Mouse (Mus musculus) MEL (cell line): ENCODE measurements at regions not wholly inside any gene's neighbourhood (a gene's known extent, or its start where the extent isn't known, plus 50 kb on each side); places are given as distances from the start of the nearest gene placed in this dataset.
"Not testable (repeated sequence)": the region's sequence is repeated elsewhere in the genome, so short reads cannot be mapped to it uniquely, and the experiment has no call there.

Experiments
- DNase-seq: peaks from one replicate; pipeline ENCODE4 v3.0.0; 2011; ENCODE audit warnings: low read depth, low spot score
- H3K27ac ChIP-seq: 2 replicates; pipeline ENCODE4 v1.5.1; 2012; ENCODE audit warnings: low read depth, mild to moderate bottlenecking, control low read depth, low read length, moderate library complexity; ENCODE audit not compliant: control insufficient read depth
- H3K27me3 ChIP-seq, 2 experiments: fragments of 150-350 bp in 1 of 2; sonication (generic) in 1 of 2; 2 replicates each; pipeline ENCODE4 v1.6.1; 2012; ENCODE audit warnings: low read length in 2 of 2, mild to moderate bottlenecking in 2 of 2, improper control_type of control experiment in 1 of 2, moderate library complexity in 1 of 2; ENCODE audit not compliant: insufficient read depth in 2 of 2, control insufficient read depth in 1 of 2
- H3K36me3 ChIP-seq, 2 experiments: 2 replicates each; pipeline ENCODE4 v1.6.1; 2012 to 2014; ENCODE audit warnings: low read length in 2 of 2, improper control_type of control experiment in 1 of 2, inconsistent platforms in 1 of 2, mild to moderate bottlenecking in 1 of 2; ENCODE audit not compliant: insufficient read depth in 2 of 2, control insufficient read depth in 1 of 2
- H3K4me1 ChIP-seq, 2 experiments: fragments of 150-350 bp in 1 of 2; sonication (generic) in 1 of 2; 2 replicates each; pipeline ENCODE4 v1.6.1; 2012; ENCODE audit warnings: low read length in 2 of 2, improper control_type of control experiment in 1 of 2, mild to moderate bottlenecking in 1 of 2; ENCODE audit not compliant: insufficient read depth in 2 of 2, control insufficient read depth in 1 of 2
- H3K4me3 ChIP-seq, 2 experiments: fragments of 150-350 bp in 1 of 2; sonication (generic) in 1 of 2; 2 replicates each; pipeline ENCODE4 v1.5.1; 2012; ENCODE audit warnings: low read depth in 2 of 2, low read length in 2 of 2, mild to moderate bottlenecking in 2 of 2, moderate library complexity in 2 of 2, control low read depth in 1 of 2, improper control_type of control experiment in 1 of 2; ENCODE audit not compliant: control insufficient read depth in 1 of 2, insufficient read depth in 1 of 2
- H3K79me2 ChIP-seq: 2 replicates; pipeline ENCODE4 v1.6.1; 2012; ENCODE audit warnings: mild to moderate bottlenecking, low read length, moderate library complexity; ENCODE audit not compliant: control insufficient read depth, poor library complexity, insufficient read depth
- H3K9ac ChIP-seq: 2 replicates; pipeline ENCODE4 v1.6.1; 2012; ENCODE audit warnings: low read depth, mild to moderate bottlenecking, control low read depth, low read length, moderate library complexity; ENCODE audit not compliant: control insufficient read depth, poor library complexity, severe bottlenecking
- H3K9me3 ChIP-seq: fragments of 150-350 bp; sonication (generic); replicated peaks from 2 replicates; pipeline ENCODE4 v1.6.1; 2012; ENCODE audit warnings: mild to moderate bottlenecking, low read length, improper control_type of control experiment, moderate library complexity; ENCODE audit not compliant: insufficient read depth
- BHLHE40 ChIP-seq: IDR thresholded peaks from 2 replicates; pipeline ENCODE4 v1.6.1; 2012; ENCODE audit warnings: low read depth, mild to moderate bottlenecking, inconsistent platforms, low read length, improper control_type of control experiment, borderline replicate concordance
- CTCF ChIP-seq, 3 experiments: IDR thresholded peaks in 2 of 3; conservative IDR thresholded peaks in 1 of 3; 2 replicates each; pipeline ENCODE4 v1.5.1; 2011 to 2012; ENCODE audit warnings: low read length in 3 of 3, low read depth in 2 of 3, mild to moderate bottlenecking in 2 of 3, improper control_type of control experiment in 1 of 3, inconsistent platforms in 1 of 3, mixed read lengths in 1 of 3, moderate library complexity in 1 of 3; ENCODE audit not compliant: control insufficient read depth in 1 of 3, insufficient read depth in 1 of 3, poor library complexity in 1 of 3, severe bottlenecking in 1 of 3
- ELF1 ChIP-seq: IDR thresholded peaks from 2 replicates; pipeline ENCODE4 v1.6.1; 2014; ENCODE audit warnings: low read depth, mild to moderate bottlenecking, inconsistent platforms, low read length, improper control_type of control experiment, moderate library complexity
- ETS1 ChIP-seq: IDR thresholded peaks from 2 replicates; pipeline ENCODE4 v1.6.1; 2012; ENCODE audit warnings: low read depth, mild to moderate bottlenecking, inconsistent platforms, low read length, improper control_type of control experiment, moderate library complexity
- GABPA ChIP-seq: IDR thresholded peaks from 2 replicates; pipeline ENCODE4 v1.6.1; 2012; ENCODE audit warnings: low read depth, mild to moderate bottlenecking, inconsistent platforms, low read length, improper control_type of control experiment, moderate library complexity
- GATA1 ChIP-seq: IDR thresholded peaks from 2 replicates; pipeline ENCODE4 v1.6.1; 2011; ENCODE audit warnings: low read depth, low read length, improper control_type of control experiment
- MAFK ChIP-seq: IDR thresholded peaks from 2 replicates; pipeline ENCODE4 v1.6.1; 2011; ENCODE audit warnings: low read depth, mild to moderate bottlenecking, low read length, improper control_type of control experiment, borderline replicate concordance
- MAZ ChIP-seq: IDR thresholded peaks from 2 replicates; pipeline ENCODE4 v1.6.1; 2012; ENCODE audit warnings: low read depth, mild to moderate bottlenecking, inconsistent platforms, low read length, improper control_type of control experiment
- MEF2A ChIP-seq: IDR thresholded peaks from 2 replicates; pipeline ENCODE4 v1.6.1; 2014; ENCODE audit warnings: low read depth, mild to moderate bottlenecking, inconsistent platforms, low read length, improper control_type of control experiment; ENCODE audit not compliant: poor library complexity, insufficient replicate concordance, severe bottlenecking; ENCODE audit errors: extremely low read depth
- MYB ChIP-seq: IDR thresholded peaks from 2 replicates; pipeline ENCODE4 v1.6.1; 2011; ENCODE audit warnings: mild to moderate bottlenecking, low read depth, low read length, improper control_type of control experiment
- POLR2AphosphoS5 ChIP-seq: IDR thresholded peaks from 2 replicates; pipeline ENCODE4 v1.6.1; 2012; ENCODE audit warnings: low read depth, borderline replicate concordance, mild to moderate bottlenecking, inconsistent platforms, low read length, moderate library complexity, mixed read lengths
- USF1 ChIP-seq: IDR thresholded peaks from 2 replicates; pipeline ENCODE4 v1.6.1; 2014; ENCODE audit warnings: low read depth, mild to moderate bottlenecking, inconsistent platforms, low read length, improper control_type of control experiment, moderate library complexity
- USF2 ChIP-seq, 2 experiments: IDR thresholded peaks; 2 replicates each; pipeline ENCODE4 v1.6.1; 2011 to 2012; ENCODE audit warnings: improper control_type of control experiment in 2 of 2, low read length in 2 of 2, borderline replicate concordance in 1 of 2, inconsistent platforms in 1 of 2, low read depth in 1 of 2, mild to moderate bottlenecking in 1 of 2; ENCODE audit not compliant: insufficient read depth in 1 of 2
- ZC3H11A ChIP-seq: IDR thresholded peaks from 2 replicates; pipeline ENCODE4 v1.6.1; 2012; ENCODE audit warnings: low read depth, mild to moderate bottlenecking, inconsistent platforms, low read length, improper control_type of control experiment
- ZKSCAN1 ChIP-seq: IDR thresholded peaks from 2 replicates; pipeline ENCODE4 v1.6.1; 2012; ENCODE audit warnings: low read depth, mild to moderate bottlenecking, inconsistent platforms, low read length, improper control_type of control experiment, moderate library complexity
- ZNF384 ChIP-seq: IDR thresholded peaks from 2 replicates; pipeline ENCODE4 v1.6.1; 2012; ENCODE audit warnings: low read depth, mild to moderate bottlenecking, inconsistent platforms, low read length, improper control_type of control experiment

DNA sequence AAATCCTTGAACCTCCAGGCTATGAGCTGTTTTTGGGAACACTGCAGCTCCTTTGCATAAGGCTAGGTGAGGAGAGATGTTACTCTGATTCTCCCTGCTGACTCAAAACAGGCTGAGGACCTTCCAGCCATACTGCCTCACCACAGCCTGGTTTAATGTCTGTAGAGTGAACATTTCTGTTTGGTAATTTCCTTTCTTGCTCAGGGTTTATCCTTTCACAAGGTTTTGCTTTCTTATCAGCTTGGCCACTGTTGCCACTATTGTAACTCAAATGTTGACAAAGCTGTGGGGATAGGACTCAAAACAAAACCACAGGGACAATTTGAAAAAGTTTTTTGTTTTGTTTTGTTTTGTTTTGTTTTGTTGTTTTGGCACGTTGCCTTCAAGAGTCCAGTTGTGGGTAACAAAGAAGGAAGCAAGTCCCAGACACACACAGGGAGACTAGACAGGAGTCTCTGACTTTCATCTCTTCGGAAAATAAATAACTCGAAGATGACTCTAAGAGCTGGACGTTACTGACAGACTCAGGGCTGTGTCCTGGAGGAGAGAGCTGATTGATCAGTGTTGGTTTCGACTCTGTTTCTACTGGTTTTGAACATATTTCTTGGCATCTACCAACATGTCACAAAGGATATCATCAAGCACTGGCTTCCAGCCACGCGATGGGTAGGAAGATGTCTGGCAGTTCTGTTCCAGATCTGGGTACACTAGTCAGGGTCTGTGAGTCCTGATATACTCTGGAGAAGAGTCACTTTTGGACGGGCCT lies 268.9 kb upstream of the Arglu1 start:
- no peaks in the 10 kb centered on the region for H3K27me3 ChIP-seq
- DNase-seq, result no peak
- no peak overlapping the region for H3K4me3 ChIP-seq
- H3K36me3 ChIP-seq, result no peaks in the 10 kb centered on the region
- no peaks in the 10 kb centered on the region for H3K79me2 ChIP-seq
- H3K9me3 ChIP-seq, result no peaks in the 10 kb centered on the region
- no peak for TF ChIP-seq MAFK
- no peak overlapping the region for H3K27ac ChIP-seq
- H3K4me1 ChIP-seq, result no peaks in the 10 kb centered on the region
- H3K9ac ChIP-seq, result no peak overlapping the region

DNA sequence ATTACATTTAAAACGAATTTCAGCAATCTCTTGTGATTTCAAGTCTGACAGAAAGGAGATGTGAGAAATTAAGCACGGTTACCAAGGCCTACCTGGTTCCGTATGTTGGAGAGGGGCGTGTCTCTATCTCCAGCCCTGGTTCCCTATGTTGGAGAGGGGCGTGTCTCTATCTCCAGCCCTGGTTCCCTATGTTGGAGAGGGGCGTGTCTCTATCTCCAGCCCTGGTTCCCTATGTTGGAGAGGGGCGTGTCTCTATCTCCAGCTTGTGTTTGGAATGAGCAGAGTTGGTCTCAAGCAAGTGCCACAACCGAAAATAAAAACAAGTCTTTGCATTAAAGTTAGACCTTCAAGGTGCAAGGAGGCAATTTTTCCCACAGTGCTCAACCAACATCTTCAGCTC lies 267.8 kb upstream of the Arglu1 start:
- not testable (repeated sequence) for H3K79me2 ChIP-seq, H3K27me3 ChIP-seq, H3K9ac ChIP-seq, H3K4me3 ChIP-seq, DNase-seq, H3K4me1 ChIP-seq, H3K27ac ChIP-seq, H3K36me3 ChIP-seq, H3K9me3 ChIP-seq

DNA sequence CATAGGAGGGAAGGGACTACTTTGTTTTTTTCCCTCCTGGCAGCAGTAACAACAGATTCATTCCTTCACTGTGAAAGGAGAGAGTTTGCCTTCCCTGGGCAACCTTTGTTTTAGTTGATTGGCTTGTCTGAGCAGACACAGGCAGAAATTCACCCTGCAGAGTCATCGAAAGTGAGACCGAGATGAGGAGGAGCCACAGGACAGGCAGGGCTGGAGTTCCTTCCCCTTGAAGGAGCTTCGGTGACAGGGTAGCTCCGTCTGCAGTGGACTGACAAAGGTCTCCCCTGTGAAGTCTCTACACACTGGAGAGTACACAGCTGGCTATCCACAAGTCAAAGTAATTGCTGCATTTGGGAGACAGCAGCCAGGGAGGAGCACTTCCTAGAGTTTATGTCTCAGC lies 261.9 kb upstream of the Arglu1 start:
- Histone ChIP-seq H3K9me3 (no peaks in the 10 kb centered on the region), H3K4me1 (no peaks in the 10 kb centered on the region), H3K36me3 (no peaks in the 10 kb centered on the region), H3K79me2 (no peaks in the 10 kb centered on the region), H3K27me3 (no peaks in the 10 kb centered on the region), H3K4me3 (no peak overlapping the region), H3K9ac (no peak overlapping the region), H3K27ac (no peak overlapping the region)
- no peak for DNase-seq
- TF ChIP-seq ZNF384 (no peak), MEF2A (no peak), GABPA (no peak), USF2 (IDR thresholded peaks at IDR 0.05; ENCODE audit: borderline replicate concordance in 1 of 2, insufficient read depth in 1 of 2, low read depth in 1 of 2, low read length in 2 of 2) (no peak), BHLHE40 (no peak), ZKSCAN1 (no peak), ELF1 (no peak), MYB (no peak), GATA1 (no peak), ZC3H11A (no peak), ETS1 (no peak), CTCF (IDR thresholded peaks at IDR 0.05 in 2 of 3, conservative IDR thresholded peaks at IDR 0.05 in 1 of 3; ENCODE audit: control insufficient read depth in 1 of 3, insufficient read depth in 1 of 3, low read depth in 2 of 3, low read length in 3 of 3, poor library complexity in 1 of 3, severe bottlenecking in 1 of 3) (no peak), POLR2AphosphoS5 (no peak), USF1 (no peak), MAZ (no peak)
